Mouse (Mus musculus): ENCODE data around the gene Igsf9b. TPM values are rescaled to one million over a fixed set of nuclear protein-coding genes. Genes with fewer than 3 reads are reported as not detected.

The Igsf9b gene
- polyA plus RNA-seq, 1 experiment: 11.6 TPM

DNA sequence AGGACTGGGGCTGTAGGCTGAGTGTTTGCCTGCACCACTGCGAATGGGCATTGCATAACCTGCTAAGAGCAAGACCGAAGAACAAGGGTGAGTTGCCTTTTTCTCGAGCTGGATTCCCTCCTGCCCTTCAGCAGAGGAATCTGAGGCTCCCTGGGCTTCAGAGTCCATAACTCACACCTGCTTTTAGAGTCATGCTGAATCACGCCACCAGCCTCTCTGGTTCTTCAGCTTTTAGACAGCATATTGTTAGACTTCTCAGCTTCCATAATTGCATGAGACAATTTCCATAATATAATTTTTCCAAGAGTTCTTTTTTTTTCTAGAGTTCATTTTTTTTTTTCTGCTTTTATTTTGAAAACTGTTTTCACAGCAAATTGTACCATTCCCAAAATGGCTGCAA lies 4.6 kb upstream of the Igsf9b start:
- TF ChIP-seq CTCF (IDR thresholded peaks at IDR 0.05; ENCODE audit: borderline replicate concordance, extremely low read depth, insufficient read depth, insufficient read length): no peak
- no peak for TF ChIP-seq POLR2A (IDR thresholded peaks at IDR 0.05; ENCODE audit: borderline replicate concordance, extremely low read depth, insufficient read depth, insufficient read length, poor library complexity, severe bottlenecking)
- DNase-seq (ENCODE audit: low read depth): no peak

DNA sequence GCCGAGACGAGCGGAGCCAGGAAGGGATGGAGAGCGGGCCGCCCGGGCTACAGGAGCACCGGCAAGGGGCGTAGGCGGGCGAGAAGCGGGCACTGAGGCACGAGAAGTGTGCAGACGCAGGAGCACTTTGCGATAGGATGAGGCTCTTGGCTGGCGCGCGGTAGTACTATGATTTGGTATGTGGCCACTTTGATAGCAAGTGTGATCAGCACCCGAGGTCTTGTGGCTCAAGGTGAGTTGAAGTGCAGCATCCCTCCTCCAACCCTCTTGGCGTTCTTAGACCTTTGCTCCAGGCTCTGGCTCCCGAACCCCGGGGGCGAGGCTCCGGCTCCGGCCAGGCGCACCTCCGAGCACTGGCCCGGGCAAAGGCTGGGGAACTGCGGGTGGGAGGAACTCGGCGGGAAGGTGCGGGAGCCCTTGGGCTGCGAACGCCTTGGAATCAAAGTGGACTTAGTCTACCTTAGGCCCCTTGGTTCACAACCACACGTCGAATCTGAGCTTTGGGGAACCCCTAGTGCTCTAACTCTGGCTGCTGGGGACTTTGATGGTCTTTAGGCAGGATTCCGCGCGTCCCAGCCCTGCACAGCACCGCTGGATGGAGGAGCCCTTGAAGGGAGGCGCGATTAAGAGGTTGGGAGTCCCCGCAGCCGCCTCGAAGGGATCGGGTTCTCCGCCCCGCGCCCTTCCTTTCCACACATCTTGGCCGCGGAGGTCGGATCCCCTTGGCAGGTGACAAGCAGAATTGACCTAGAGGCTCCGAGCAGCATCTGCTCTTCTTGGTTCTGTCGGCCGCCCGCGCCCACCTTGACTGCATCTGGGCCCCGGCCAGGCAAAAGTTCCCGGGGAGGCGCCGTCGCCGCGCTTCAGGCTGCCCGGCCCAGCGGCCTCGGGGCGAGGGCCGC lies 533 bp downstream of the Igsf9b start:
- TF ChIP-seq CTCF (IDR thresholded peaks at IDR 0.05; ENCODE audit: borderline replicate concordance, extremely low read depth, insufficient read depth, insufficient read length) (no peak), POLR2A (IDR thresholded peaks at IDR 0.05; ENCODE audit: borderline replicate concordance, extremely low read depth, insufficient read depth, insufficient read length, poor library complexity, severe bottlenecking) (no peak)
- peak; percentile 49 for DNase-seq (ENCODE audit: low read depth)

- DNase-seq (ENCODE audit: low read depth): peak; percentile 70
- TF ChIP-seq POLR2A (IDR thresholded peaks at IDR 0.05; ENCODE audit: borderline replicate concordance, extremely low read depth, insufficient read depth, insufficient read length, poor library complexity, severe bottlenecking) (no peak), CTCF (IDR thresholded peaks at IDR 0.05; ENCODE audit: borderline replicate concordance, extremely low read depth, insufficient read depth, insufficient read length) (no peak)
Measured at GRCm38 (mm10) chr9:27300188-27300691, 1.2 kb downstream of the Igsf9b start.

- DNase-seq (ENCODE audit: low read depth): no peak
- TF ChIP-seq POLR2A (IDR thresholded peaks at IDR 0.05; ENCODE audit: borderline replicate concordance, extremely low read depth, insufficient read depth, insufficient read length, poor library complexity, severe bottlenecking): no peak
- TF ChIP-seq CTCF (IDR thresholded peaks at IDR 0.05; ENCODE audit: borderline replicate concordance, extremely low read depth, insufficient read depth, insufficient read length): no peak
Measured at GRCm38 (mm10) chr9:27300698-27301097, 1.7 kb downstream of the Igsf9b start.

GRCm38 (mm10) chr9:27301486-27301885 lies 2.5 kb downstream of the Igsf9b start:
- TF ChIP-seq CTCF (IDR thresholded peaks at IDR 0.05; ENCODE audit: borderline replicate concordance, extremely low read depth, insufficient read depth, insufficient read length) (no peak), POLR2A (IDR thresholded peaks at IDR 0.05; ENCODE audit: borderline replicate concordance, extremely low read depth, insufficient read depth, insufficient read length, poor library complexity, severe bottlenecking) (no peak)
- DNase-seq (ENCODE audit: low read depth): no peak

GRCm38 (mm10) chr9:27302291-27302690 lies 3.3 kb downstream of the Igsf9b start:
- no peak for DNase-seq (ENCODE audit: low read depth)

DNA sequence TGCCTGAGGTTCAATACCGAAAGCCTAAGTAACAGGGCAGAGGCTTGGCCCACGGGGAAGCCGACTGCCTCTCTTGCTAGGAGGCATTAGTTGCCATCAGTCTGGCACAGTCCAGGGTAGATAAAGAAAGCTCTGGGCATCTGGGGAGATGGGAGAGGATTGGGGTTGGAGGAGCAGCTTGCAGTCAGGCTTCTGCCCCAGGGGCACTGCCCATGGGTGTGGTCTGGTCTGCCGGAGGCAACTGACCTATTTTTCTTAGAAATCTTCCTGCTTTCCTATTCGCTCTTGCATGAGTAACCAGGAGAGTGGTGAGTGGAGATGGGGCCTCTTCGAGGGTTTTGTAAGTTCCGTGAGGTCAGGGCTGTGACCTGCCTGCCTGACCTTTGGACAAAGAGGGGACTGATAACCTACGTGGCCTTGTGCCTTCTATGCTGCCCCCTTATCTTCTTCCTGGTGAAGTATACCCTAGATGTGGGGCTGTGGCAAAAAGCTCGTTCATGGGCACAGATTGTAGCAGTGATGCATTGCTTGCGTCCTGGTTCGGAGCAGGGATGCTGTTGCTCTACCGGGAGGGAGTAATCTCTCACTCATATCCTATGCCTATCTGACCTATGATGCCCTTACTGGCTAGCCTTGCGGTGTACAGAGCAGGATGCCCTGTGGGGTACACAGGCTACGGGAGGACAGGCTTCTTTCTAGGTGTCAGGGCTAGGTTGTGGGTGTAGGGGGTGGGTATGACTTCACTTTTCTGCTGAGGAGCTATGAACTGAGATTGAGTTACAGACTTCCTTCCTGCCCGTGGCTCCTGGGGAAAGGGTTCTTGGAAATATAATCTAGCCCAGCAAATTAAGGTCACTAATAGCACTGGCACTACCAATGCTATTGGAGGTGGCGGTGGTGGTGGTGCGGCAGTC lies 4.8 kb downstream of the Igsf9b start:
- DNase-seq (ENCODE audit: low read depth): no peak
- no peak for TF ChIP-seq POLR2A (IDR thresholded peaks at IDR 0.05; ENCODE audit: borderline replicate concordance, extremely low read depth, insufficient read depth, insufficient read length, poor library complexity, severe bottlenecking)

More at GRCm38 (mm10) chr9:27302291-27302690, 3.3 kb downstream of the Igsf9b start:
- TF ChIP-seq CTCF (IDR thresholded peaks at IDR 0.05; ENCODE audit: borderline replicate concordance, extremely low read depth, insufficient read depth, insufficient read length) (no peak), POLR2A (IDR thresholded peaks at IDR 0.05; ENCODE audit: borderline replicate concordance, extremely low read depth, insufficient read depth, insufficient read length, poor library complexity, severe bottlenecking) (no peak)

- DNase-seq (ENCODE audit: low read depth): no peak
Measured at GRCm38 (mm10) chr9:27304485-27305102, 5.6 kb downstream of the Igsf9b start.

DNA sequence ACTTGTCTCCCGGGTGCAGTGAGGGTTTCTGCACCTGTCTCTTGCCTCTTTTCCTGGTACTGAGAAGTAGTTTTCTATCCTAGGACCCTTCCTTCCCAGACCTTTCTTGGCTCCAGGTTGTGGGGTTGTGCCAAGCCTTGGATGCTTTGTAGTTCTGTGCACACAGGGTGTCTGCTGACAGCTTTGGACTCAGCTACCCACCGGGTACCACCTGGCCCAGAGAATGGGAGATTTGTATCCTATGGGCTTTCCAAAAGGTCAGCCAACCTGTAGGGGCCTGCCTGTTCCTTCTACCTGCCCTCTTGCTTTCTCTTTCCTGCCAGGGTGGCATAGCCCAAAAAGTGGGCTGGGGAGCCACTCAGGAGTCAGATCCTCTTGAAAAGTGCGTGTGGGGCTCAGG lies 6.5 kb downstream of the Igsf9b start:
- DNase-seq (ENCODE audit: low read depth): no peak
- TF ChIP-seq POLR2A (IDR thresholded peaks at IDR 0.05; ENCODE audit: borderline replicate concordance, extremely low read depth, insufficient read depth, insufficient read length, poor library complexity, severe bottlenecking): no peak
- TF ChIP-seq CTCF (IDR thresholded peaks at IDR 0.05; ENCODE audit: borderline replicate concordance, extremely low read depth, insufficient read depth, insufficient read length): no peak

More at GRCm38 (mm10) chr9:27304485-27305102, 5.6 kb downstream of the Igsf9b start:
- TF ChIP-seq POLR2A (IDR thresholded peaks at IDR 0.05; ENCODE audit: borderline replicate concordance, extremely low read depth, insufficient read depth, insufficient read length, poor library complexity, severe bottlenecking): no peak
- no peak for TF ChIP-seq CTCF (IDR thresholded peaks at IDR 0.05; ENCODE audit: borderline replicate concordance, extremely low read depth, insufficient read depth, insufficient read length)

GRCm38 (mm10) chr9:27306642-27307041 lies 7.6 kb downstream of the Igsf9b start:
- TF ChIP-seq POLR2A (IDR thresholded peaks at IDR 0.05; ENCODE audit: borderline replicate concordance, extremely low read depth, insufficient read depth, insufficient read length, poor library complexity, severe bottlenecking): no peak
- no peak for TF ChIP-seq CTCF (IDR thresholded peaks at IDR 0.05; ENCODE audit: borderline replicate concordance, extremely low read depth, insufficient read depth, insufficient read length)
- DNase-seq (ENCODE audit: low read depth): peak; percentile 62

GRCm38 (mm10) chr9:27307265-27307664 lies 8.3 kb downstream of the Igsf9b start:
- no peak for TF ChIP-seq POLR2A (IDR thresholded peaks at IDR 0.05; ENCODE audit: borderline replicate concordance, extremely low read depth, insufficient read depth, insufficient read length, poor library complexity, severe bottlenecking)
- no peak for TF ChIP-seq CTCF (IDR thresholded peaks at IDR 0.05; ENCODE audit: borderline replicate concordance, extremely low read depth, insufficient read depth, insufficient read length)
- peak; percentile 93 for DNase-seq (ENCODE audit: low read depth)
